8 mouse cellular contexts compared by ENCODE assay signal in genomic region chr19:40995449-40996401, GRCm38 (mm10). TPM values are rescaled to one million over a fixed set of nuclear protein-coding genes. Genes with fewer than 3 reads are reported as not detected.
A peak's percentile ranks its signal among the peaks of the same experiment; 100 is the strongest.
DNase-seq lines count a peak whose midpoint lies in the region; ATAC-seq and TF ChIP-seq lines count a peak whose summit lies in the region.
"Had no signal": no experiment of that assay in that cellular context is flagged by ENCODE, and none has a peak within 500 bp of the region (broad histone marks: within the 10 kb centered on the region; RNA-seq: fewer than 3 reads in every experiment).

No protein-coding gene starts in this region.

- WGBS in bone marrow, adult 2 months, result 28% methylated on average over 21 of the region's 21 CpGs

- peak overlapping the region; percentile 44 for H3K27ac ChIP-seq in left cerebral cortex, adult 2 months
- H3K27ac ChIP-seq in bone marrow, adult 2 months (ENCODE audit: control insufficient read depth, insufficient read depth, low read depth, low read length, poor library complexity), result peak overlapping the region; percentile 90

- ATAC-seq in neutrophil, adult 5-6 weeks (ENCODE audit: extremely low read depth, insufficient number of reproducible peaks, low FRiP score, poor library complexity, severe bottlenecking), result peak; percentile 33

- intact Hi-C loops in left cerebral cortex, adult 2 months (cut with DNase I), result no loop called here
- intact Hi-C loops in heart, postnatal 36 days (cut with DNase I), result no loop called here

- no peak for TF ChIP-seq CTCF in left cerebral cortex, adult 2 months (IDR thresholded peaks at IDR 0.05)
- no peak for TF ChIP-seq CTCF in bone marrow, adult 2 months (IDR thresholded peaks at IDR 0.05; ENCODE audit: control insufficient read depth, insufficient read depth, low read length)

- DNase-seq in left cerebral cortex, adult 2 months (ENCODE audit: extremely low spot score in 1 of 2, low spot score in 2 of 2), result peak in 1 of 2 experiments; percentile 32
- no peak for DNase-seq in left cerebral cortex, adult 18-20 months (ENCODE audit: low spot score in 2 of 2)
- peak; percentile 65 for DNase-seq in kidney, adult 11 months
- no peak for DNase-seq in heart, postnatal 36 days
- no peak for DNase-seq in thymus, postnatal 0 days (ENCODE audit: low spot score)

- no peak for TF ChIP-seq POLR2A in bone marrow, adult 2 months (IDR thresholded peaks at IDR 0.05; ENCODE audit: borderline replicate concordance, control insufficient read depth, low read depth, low read length)

- H3K4me3 ChIP-seq in left cerebral cortex, adult 2 months, result no peak overlapping the region
- H3K4me3 ChIP-seq in bone marrow, adult 2 months (replicated peaks; ENCODE audit: control insufficient read depth, low read depth, low read length), result peak overlapping the region; percentile 31
- H3K4me3 ChIP-seq: megakaryocyte, embryonic 14.5 days had no signal

- peaks cover 7% of the 10 kb centered on the region for H3K4me1 ChIP-seq in bone marrow, adult 2 months (ENCODE audit: control insufficient read depth, insufficient read depth, low read length)

RNA-seq across cellular contexts. Expression of gene Blnk, which starts 1.4 kb away (rescaled TPM):
- 10 to 100 TPM in 1 of 2 experiments, 1 to 10 TPM in 1; 8.4 to 10.4 TPM for total RNA-seq in left cerebral cortex, adult 2 months (2021)
- 10 to 100 TPM in 1 of 2 experiments, 1 to 10 TPM in 1; 7.0 to 10.5 TPM for total RNA-seq in left cerebral cortex, adult 18-20 months (2021)
- 15.9 and 32.9 TPM in 2 replicates for polyA plus RNA-seq in bone marrow, adult 2 months (2011; ENCODE audit: insufficient read depth, insufficient read length, low replicate concordance, missing spikeins)
- total RNA-seq in neutrophil, adult 5-6 weeks (2017), result 181 and 203 TPM in 2 replicates
- 1 to 10 TPM; 1.6 to 2.0 TPM for total RNA-seq in heart, postnatal 36 days (2021)
- polyA plus RNA-seq in thymus, postnatal 0 days (2015; fragmentation: Nextera tagmentation; extraction: Ambion mirVana), result 4.7 and 5.5 TPM in 2 replicates

RNA-seq across cellular contexts. Expression of gene Dntt, which starts 33.4 kb away (rescaled TPM):
- total RNA-seq in left cerebral cortex, adult 2 months (2021), result not detected
- not detected for total RNA-seq in left cerebral cortex, adult 18-20 months (2021)
- 5.5 and 9.1 TPM in 2 replicates for polyA plus RNA-seq in bone marrow, adult 2 months (2011; ENCODE audit: insufficient read depth, insufficient read length, low replicate concordance, missing spikeins)
- 1.1 TPM in 1 of 2 replicates, not detected in the other for total RNA-seq in neutrophil, adult 5-6 weeks (2017)
- not detected for total RNA-seq in heart, postnatal 36 days (2021)
- polyA plus RNA-seq in thymus, postnatal 0 days (2015; fragmentation: Nextera tagmentation; extraction: Ambion mirVana), result 140 and 151 TPM in 2 replicates

Comparison
In these comparisons a context has a peak if more than half of its experiments do, and no peak if none do; other contexts are left out.
1. RNA of gene Blnk, which starts 1.4 kb away (total RNA-seq): 181 to 203 TPM in neutrophil, adult 5-6 weeks; 7.0 to 10.5 TPM in left cerebral cortex, adult 18-20 months, 8.4 to 10.4 TPM in left cerebral cortex, adult 2 months and 1.6 to 2.0 TPM in heart, postnatal 36 days; every median in the first group is over 10 times any median in the second.